Mouse (Mus musculus): ENCODE measurements at regions not wholly inside any gene's neighbourhood (a gene's known extent, or its start where the extent isn't known, plus 50 kb on each side); places are given as distances from the start of the nearest gene placed in this dataset.

DNA sequence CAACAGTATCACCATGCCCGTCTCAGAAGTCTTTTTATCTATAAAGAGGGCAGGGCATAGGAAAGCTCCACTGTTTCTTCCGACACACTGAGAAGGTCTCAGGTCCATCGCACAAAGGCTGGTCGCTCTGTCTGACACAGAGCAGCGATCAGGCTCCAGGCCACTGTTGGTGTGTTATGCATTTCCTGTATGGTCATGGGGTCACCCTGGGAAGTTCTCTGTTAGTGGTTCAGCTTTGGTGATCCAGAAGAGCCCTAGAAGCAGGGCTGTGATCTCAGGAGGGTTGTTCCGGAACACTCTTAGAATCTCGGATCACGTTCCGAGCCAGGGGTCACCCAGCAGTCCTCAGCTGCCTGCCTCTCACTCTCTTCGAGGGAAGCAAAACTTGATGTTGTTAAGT, 150.7 kb downstream of the Qrsl1 start:
- DNase-seq, result peak; percentile 22

DNA sequence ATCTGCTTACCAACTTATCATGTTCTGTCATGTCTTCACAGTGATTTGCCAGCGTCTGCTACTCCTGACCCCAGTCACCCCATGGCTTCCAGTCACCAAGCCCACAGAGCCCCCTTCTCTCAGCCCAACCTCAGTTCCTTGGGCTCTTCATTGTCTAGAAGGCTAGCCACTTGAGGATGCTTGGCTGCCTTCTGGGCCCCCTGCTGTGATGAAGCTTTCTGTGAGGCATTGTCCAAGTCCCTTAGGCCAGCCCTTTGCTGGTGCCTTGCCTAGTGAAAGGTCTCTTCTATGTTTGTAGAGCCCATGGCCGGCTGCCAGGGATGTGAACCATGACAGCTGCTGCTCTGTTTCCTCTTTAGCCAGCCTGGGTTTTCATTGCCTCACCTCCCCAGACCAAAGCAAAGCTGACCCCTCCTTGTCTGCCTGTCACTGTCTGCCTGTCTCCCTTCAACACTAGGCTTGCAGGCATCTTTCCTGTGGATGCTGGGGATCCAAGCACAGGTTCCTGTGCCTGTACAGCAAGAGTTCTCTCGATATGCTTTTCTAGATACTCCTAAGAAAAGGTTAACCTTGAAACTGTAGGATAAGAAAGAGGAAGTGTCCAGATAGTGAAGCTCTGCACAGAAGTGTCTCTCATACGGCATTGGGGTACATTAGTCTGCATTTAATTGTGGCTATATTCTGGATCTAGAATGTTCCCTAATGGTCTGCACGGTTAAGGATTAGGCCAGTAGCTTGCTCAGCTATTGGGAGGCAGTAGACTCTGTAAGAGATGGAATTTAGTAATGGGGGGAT, 149.5 kb downstream of the Qrsl1 start:
- DNase-seq, result peak; percentile 87

DNA sequence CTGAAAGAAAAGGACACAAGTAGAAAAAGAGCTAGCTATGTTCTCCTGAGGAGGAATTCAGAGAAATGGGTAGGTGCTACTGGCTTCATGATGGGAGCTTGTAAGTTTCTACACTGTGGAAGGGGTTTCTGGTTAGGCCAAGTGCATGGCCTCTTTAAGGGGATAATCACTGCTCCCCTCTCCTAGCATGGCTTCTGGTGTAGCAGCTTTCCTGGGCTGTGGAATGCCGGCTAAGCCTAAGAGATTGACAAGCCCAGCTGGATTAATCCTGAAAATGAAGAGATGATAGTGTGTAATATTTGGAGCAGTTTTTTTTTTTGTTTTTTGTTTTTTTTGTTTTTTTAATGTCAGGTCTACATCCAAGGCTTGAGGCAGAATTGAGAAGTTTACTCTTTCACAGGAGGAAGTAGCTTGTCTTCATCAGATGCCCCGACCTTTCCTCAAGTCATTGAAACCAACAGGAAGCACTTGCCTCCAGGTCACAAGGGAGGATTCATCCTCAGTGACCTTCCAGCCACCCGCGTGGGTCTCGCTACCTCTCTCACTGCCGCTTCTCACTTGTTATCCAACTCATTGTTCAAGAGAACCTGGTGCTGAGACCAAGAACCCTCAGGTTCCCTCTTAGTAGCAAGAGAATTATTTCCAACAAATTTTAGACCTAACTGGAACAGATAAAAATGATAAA, 144.5 kb downstream of the Qrsl1 start:
- DNase-seq, result no peak

DNA sequence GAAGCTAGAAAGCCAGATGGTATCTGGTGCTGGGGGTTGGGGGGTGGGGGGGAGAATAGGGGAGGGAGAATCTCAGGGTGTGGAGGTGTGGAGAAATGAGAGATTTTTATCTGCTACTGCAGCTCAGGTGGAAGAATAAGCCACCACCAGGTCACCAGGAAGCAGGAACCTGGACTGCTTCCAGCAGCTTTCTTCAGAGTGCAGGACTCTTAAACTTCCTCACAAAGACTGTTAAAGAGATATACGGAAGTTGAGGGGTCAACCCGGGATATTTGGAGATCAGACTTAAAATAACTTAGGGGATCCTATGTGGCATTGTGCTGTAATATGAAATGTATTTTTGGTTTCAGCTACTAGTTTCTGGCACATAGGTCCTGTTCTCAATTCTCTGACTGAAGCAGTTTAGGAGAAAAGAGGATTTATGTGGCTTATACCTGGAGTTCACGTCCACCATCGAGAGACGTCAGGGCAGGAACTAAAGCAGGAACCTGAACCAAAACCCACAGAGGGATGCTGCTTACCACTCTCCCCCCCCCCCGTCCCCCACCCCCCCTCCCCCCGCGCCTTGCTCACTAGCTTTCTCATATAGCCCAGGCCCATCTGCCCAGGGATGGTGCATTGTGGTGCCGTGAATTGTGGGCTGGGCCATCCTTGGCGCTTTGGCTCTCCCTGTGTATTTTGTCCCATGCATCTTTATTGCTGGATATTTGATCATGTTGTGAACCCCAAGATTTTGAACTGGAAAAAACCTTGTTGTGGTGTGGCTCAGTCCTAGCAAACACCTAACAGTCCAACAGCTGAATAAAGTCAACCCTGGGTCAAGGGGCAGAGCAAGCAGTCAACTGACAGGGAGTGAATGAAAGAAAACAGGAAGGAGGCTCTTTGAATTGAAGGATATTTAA, 143.2 kb downstream of the Qrsl1 start:
- DNase-seq, result peak; percentile 51

- DNase-seq, result no peak
Measured at GRCm38 (mm10) chr10:43759186-43759905, 142.2 kb downstream of the Qrsl1 start.

DNA sequence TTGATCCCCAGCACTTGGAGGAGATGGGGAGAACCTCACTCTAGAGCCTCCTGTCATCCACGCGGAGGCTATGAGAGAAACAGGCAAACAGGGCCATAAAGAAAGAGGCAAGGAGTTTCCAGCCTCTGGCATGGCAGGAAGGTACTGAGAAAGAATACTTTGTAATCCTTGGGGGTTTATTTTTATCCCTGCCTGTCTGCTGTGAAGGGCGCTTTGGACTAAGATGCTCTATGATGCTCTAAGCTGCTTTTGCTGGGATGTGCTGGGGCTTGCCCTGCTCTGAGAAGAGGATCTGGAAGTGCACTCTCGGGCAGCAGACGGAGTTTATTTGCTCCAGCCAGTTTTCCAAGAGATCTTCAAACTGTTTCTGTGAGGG, 141.7 kb downstream of the Qrsl1 start:
- no peak for DNase-seq

DNA sequence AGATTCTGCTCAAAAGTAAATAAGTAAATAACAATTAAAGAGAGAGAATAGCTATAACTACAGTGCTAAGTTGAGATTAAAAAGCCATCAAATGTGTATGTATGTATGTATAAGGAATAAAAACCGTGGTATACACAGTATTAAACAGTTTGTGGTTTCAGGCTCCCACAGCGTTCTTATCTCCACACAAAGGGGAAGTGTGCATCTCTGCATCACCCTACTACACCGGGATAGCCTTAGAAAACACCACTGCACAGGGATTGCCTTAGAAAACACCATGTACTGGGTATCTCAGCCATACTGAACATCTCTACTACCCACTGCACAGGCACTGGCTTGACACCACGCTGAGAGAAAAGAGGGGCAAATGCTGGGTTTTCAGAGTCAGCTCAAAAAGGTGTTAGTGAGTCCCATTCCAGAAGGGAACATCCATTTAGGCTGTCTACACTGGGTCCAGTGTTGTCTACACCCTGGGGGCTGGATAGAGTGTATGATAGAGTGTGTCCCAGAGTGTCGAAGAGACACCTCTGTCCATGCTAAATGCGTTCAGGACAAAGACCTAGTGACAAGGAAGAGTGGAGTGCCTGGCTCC, 139.5 kb downstream of the Qrsl1 start:
- no peak for DNase-seq

DNA sequence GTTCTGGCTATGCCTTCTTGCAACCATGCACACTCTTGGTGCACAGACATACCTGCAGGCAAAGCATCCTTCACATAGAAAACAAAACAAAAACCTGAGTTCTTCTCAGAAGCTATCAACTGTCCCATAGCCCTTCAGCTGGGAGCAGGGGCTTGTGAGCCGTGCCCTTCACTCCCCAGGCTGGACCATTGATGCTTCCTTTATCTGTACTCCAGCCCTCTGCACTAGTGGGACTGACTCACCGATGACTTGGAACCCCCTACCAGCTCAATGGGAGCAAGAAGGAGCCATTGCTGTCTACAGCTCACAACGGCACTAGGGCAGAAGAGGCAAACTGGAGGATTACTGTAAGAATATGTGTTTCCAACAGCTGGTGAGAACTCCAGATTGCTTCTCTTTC, 137.0 kb downstream of the Qrsl1 start:
- no peak for DNase-seq

GRCm38 (mm10) chr10:43765275-43765674, 136.3 kb downstream of the Qrsl1 start:
- DNase-seq, result no peak

DNA sequence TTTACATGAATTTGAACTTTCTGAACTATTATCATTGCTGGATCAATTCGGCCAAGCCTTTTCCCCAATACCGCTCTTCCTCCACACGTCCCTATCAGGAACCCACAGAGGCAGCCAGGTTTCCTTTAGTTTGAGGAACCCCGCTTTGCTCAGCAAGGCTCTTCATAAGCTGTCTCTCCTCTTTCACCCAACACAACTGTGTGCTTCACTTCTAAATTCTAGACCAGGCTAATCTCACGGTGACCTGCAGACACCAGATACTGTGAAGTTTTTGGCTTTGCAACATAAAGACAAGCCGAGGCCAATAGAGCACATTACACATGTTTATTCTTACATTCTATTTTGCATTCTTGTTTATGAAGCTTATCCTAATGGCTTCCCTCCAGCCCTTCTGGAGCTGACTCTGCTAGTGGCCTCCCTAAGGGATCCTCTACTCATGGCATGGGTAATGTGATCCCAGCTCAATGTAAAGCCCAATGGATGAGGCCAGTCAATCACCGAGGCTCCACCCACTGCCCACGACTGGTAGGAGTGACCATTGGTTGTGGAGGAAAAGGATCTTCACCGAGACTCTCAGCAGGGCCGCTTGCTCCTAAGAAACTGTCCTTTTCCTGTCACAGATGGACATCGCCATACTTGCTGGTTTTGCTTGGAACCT, 135.6 kb downstream of the Qrsl1 start:
- no peak for DNase-seq

DNA sequence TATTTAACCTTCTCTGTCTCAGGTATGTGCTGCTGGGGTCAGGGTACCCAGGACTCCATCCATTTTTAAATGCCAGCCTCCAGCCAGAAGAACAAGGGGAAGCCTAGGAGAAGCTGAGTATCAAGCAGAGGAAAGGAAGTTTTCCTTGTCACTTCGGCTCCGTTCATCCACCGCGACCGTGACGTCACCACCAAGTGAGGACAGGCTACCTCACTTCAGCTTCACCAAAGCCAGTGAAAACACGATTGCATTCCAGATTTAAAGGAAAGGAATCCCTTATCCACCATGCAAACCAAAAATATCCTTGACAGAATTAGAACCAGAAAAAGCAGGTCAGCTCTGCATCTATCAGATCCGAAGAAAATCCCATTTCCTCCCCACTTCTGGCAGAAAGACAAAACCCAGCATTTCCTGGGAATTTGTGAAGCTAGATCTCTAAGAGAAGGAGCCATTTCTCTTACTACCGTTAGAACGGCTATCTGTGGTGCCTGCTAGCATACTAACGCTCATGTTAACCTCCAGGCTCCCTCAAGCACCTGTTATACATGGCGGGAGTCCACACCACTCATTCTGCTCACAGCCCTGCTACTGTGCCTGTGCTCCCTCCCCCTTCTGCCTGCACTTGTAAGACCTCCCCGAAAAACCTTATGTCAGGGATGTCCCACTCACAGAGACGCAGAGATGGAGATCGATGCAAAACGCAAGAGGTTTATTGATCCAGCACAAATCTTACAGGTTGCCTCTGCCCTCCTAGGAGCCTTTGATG, 133.4 kb downstream of the Qrsl1 start:
- no peak for DNase-seq

GRCm38 (mm10) chr10:43769026-43769425, 132.5 kb downstream of the Qrsl1 start:
- no peak for DNase-seq

- no peak for DNase-seq
Measured at GRCm38 (mm10) chr10:43775807-43776206, 125.7 kb downstream of the Qrsl1 start.

GRCm38 (mm10) chr10:43777612-43778600, 123.6 kb downstream of the Qrsl1 start:
- no peak for DNase-seq

DNA sequence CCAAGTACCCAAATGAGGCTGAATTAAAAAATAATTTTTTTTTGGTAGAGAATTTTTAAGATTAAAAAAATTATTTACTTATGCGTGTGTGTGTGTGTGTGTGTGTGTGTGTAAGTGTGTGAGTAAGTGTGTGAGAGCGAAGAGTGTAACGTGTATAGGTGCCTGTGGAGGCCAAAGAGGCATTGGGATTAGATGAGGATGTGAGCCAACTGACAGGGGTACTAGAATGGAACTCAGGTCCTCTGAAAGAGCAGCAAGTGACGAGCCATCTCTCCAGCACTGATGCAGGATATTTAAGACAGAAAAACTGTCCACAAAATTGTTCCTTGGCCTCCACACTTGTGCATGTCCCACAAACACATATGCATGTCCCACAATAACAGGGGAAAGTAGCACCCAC, 121.0 kb downstream of the Qrsl1 start:
- no peak for DNase-seq

DNA sequence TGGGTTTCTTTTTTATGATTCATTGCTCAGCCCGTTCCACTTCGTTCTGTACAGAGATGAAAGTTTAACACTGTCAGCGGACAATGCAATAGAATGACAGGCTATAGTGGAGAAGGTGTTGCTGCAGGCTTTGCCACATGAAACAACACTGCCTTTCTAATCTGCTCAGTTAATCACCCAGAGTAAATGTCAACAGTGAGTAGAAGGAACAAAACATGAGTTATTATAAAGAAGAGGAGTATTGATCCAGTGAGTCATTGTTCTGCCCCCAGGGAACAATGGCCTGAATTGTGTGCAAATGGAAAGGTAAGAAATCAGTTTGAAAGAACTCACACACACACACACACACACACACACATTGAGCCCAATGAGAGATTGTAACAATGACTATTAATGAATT, 118.2 kb downstream of the Qrsl1 start:
- DNase-seq, result no peak

DNA sequence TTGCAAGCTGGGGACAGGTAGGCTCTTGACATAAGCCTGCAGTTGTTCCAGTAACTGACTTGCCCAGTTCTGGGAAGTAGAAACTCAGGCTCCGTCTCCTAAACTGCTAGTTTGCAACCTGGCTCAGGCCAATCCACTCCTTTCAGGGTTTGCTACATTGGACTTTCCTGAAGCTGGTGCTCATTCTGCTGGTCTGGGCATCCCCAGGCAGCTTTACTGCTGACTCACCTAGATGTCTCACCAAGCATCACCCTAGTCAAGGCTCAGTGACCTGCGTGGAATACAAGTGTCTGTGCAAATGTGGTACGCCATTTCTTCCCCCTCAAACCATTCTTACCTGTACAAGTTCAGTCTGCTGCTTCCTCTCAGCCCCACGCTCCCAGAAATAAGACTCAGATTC, 110.8 kb downstream of the Qrsl1 start:
- DNase-seq, result no peak

- no peak for DNase-seq
Measured at GRCm38 (mm10) chr10:43791525-43792021, 110.0 kb downstream of the Qrsl1 start.

- no peak for DNase-seq
Measured at GRCm38 (mm10) chr10:43792618-43793017, 108.9 kb downstream of the Qrsl1 start.

- DNase-seq, result no peak
Measured at GRCm38 (mm10) chr10:43794587-43794986, 107.0 kb downstream of the Qrsl1 start.

Data from kidney, adult 18-20 months (tissue).